Mouse (Mus musculus) induced T-regulatory cell, adult 2 months (primary cell): ENCODE measurements at regions not wholly inside any gene's neighbourhood (a gene's known extent, or its start where the extent isn't known, plus 50 kb on each side); places are given as distances from the start of the nearest gene placed in this dataset.
"Not testable (repeated sequence)": the region's sequence is repeated elsewhere in the genome, so short reads cannot be mapped to it uniquely, and the experiment has no call there.

Source experiments
- DNase-seq: peaks from one replicate; pipeline ENCODE4 v3.0.0-alpha.2; 2012; ENCODE audit warnings: low read depth

- DNase-seq = no peak
These were observed 101.1 kb upstream of the Med13l start for GRCm38 (mm10) chr5:118459391-118459792.

DNA sequence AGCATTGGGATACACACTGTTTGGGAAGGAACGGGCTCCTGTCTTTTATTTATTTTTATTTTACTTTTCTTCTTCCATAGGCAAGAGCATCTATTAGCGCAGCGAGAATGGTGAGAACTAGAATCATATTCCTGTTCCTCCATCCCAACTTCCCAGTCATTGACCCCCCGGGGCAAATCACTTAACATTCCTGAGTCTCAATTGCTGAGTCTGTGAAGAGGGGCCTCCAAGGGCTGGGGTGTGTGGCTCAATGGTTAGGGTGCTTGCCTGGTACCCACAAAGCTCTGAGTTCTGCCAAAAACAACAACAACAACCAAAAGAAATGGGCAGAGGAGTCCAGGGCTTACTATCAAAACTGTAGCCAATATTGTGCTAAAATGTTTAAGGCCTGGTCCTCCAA, 98.5 kb upstream of the Med13l start:
- DNase-seq = no peak

DNA sequence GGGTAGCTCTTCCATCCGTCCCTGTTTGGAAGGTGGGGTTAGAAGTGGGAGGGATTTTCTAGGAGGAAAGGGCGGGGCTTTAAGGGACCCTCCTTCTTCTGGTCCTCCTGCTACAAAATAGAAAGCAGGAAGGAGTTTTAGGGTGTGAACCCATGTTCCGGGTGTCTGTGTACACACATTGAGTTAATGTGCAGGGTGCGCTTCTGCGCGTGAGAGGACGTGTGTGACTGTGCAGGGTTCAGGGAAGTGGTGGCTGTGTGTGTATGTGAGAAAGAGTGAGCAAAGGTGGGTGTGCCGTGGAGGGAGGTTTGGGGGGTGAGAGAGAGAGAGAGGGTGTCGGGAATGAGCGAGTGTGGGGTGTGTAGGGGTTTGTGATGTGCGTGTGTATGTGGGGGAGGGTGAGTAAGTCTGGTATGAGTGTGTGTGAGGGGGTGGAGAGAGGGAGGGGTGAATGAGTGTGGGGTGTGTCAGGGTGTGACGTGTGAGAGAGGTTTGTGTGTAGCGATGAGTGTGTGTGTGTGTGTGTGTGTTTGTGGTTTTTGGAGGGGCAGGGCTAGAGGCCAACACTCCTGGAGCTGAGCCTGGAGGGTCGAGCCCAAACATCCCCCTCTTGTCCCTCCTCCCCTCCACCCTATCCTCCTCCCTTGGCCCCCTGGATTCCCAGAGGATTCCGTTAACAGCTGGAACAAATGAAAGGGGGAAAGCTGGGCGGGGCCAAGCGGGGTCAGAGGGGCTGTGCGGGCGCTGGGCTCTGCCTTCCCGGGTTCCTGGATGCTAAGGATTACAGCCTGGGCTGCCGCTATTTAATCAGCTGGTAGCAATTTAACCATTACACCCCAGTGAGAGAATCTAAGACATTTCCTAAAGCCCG, 95.3 kb upstream of the Med13l start:
- DNase-seq = peak; percentile 82

- DNase-seq = peak; percentile 49
These were observed 94.3 kb upstream of the Med13l start for GRCm38 (mm10) chr5:118465991-118466750.

DNA sequence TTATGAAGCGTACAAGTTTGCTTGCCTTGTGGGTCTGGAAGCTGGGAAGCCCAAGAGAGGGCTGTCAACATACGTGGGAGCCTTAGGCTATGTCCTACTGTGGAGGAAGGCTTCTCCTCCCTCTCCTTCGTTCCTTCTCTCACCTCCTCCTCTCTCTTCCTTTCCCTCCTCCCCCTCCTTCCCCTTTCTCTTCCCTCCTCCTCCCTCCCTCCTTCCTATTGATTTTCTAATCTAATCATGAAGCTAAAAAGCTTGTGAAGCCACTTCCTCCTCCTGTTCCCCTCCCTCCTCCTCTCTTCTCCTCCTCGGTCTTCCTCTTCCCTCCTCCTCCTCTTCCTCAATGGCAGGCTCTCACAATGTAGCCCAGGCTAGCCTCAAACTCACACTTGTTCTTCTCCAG, 91.7 kb upstream of the Med13l start:
- DNase-seq = no peak

DNA sequence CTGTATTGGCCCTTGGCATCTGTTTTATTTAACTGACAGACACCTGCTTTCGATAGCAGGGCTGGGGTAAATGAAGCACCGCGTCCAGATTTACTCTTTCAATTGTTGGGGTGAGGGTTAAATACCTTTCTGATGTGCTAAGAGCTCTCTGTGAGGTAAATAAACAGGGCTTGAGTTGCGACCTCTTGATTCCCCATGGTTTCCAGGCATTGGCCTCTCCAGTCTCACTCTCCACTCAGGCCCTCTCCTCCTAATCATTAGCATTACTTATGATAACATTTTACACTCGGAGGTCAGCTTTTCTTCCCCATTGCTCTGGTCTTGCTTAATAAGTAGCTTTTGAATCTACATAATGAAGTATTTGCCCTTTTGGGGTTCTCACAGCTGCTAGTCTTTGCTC, 88.9 kb upstream of the Med13l start:
- no peak for DNase-seq

GRCm38 (mm10) chr5:118472291-118472690, 88.2 kb upstream of the Med13l start:
- no peak for DNase-seq

DNA sequence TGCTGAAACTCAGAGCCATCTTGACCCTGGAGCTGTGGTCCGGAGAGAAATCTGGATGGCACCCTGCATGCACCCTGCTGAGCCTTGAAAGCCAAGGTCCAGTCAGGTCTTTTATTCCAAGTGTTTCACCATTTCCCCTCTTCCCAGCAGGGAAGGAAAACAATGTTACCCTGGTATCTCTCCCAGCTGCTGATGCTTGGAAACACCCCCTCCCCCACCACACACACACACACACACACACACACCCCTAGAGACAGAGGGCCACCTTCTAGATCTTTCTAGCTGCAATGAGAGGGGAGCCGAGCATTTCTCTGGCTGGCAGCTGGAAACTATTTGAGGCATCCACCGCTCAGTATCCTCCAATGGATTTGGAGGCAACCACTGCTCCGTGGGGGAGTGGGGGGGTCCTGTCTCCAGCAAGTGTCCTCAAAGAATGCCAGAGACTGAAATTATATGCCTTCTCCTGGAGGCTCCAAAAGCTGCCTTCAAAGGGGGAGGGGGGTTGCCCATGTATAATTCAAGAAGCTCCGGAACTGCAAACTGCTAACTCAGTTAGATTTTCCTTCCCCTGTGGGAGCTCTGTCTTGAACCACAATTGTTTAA, 87.2 kb upstream of the Med13l start:
- DNase-seq = no peak

DNA sequence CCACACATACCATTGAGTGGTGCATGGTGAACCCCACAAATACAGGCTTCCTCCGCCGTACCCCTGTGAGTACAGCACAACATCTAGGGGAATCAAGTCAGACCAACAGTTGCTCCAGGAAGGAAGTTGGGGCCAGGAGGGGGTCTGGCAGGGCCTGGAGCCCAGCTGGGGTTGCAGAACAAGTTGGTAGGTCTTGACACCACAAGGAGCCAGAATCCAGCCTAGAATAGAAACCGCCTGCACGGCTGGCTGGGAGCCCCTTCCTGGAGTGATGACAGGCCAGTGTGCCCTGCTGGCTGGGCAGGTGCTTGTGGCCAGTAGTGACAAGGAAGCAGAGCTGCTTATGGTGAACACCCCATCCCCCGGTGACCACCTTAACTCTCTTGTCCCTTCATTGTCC, 83.9 kb upstream of the Med13l start:
- DNase-seq = peak; percentile 40

- DNase-seq = peak; percentile 84
These were observed 83.1 kb upstream of the Med13l start for GRCm38 (mm10) chr5:118477131-118478119.

DNA sequence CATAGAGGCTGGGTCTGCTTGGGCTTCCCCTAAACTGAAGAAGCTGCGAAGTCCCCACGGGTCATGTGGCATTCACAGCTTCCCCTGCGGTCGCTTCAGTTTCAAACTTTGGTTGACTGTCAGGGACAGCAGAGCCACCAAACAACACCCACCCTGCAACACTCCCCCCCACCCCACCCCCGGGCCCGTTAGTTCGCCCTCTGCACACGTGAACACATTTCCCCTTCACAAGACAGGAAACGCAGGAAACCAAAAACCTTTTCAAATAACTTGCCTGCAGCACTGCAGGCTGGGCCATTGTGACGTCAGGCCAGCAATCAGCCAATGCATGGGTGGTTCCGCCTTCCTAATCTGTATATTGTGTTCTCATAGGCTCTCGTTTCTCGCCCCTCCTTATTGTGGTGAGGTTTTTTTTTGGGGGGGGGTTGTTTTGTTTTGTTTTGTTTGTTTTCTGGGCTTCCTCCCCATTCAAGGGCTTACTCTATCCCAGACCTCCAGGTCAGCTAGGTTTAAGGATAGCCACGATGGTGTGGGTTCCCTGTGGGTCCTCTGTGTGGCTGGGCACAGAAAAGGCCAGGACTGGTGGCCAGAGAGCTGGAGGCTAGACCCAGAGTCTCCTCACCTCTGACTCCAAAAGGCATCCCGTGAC, 82.2 kb upstream of the Med13l start:
- peak; percentile 94 for DNase-seq

- DNase-seq = no peak
These were observed 80.5 kb upstream of the Med13l start for GRCm38 (mm10) chr5:118480000-118480399.

GRCm38 (mm10) chr5:118480965-118481793, 79.3 kb upstream of the Med13l start:
- DNase-seq = peak; percentile 57

DNA sequence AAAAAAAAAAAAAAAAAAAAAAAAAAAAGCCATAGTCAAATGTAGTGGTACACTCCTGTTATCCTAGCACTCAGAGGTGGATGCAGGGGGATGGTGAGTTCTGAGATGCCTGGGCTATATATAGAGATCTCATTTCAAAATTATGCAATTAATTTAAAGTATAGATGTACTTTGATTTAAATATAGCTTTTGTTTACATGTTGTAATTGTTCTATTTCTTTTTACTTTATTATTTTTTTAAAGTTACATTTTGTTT, 78.8 kb upstream of the Med13l start:
- no peak for DNase-seq

GRCm38 (mm10) chr5:118482598-118482997, 77.9 kb upstream of the Med13l start:
- DNase-seq = peak; percentile 42

DNA sequence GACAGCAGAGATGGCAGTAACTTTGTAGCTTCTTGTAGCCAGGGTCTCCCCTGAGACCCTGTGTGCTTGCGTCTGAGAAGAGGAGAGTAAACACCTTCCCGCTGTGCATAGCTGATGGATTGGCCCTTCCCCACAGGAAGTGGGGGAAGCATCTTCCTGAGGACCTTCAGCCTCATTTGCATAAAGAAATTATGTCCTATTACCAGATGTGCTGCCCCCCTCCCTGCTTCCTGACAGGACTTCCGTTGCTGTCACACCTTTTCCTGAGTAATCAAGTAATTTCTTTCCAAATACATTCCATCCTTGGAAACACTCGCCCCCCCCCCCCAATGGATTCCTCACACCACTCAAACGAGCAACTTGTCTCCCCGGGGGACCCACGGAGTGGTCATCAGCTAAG, 77.5 kb upstream of the Med13l start:
- DNase-seq = peak; percentile 27

GRCm38 (mm10) chr5:118483532-118483931, 76.9 kb upstream of the Med13l start:
- no peak for DNase-seq

- no peak for DNase-seq
These were observed 75.3 kb upstream of the Med13l start for GRCm38 (mm10) chr5:118485191-118485590.

DNA sequence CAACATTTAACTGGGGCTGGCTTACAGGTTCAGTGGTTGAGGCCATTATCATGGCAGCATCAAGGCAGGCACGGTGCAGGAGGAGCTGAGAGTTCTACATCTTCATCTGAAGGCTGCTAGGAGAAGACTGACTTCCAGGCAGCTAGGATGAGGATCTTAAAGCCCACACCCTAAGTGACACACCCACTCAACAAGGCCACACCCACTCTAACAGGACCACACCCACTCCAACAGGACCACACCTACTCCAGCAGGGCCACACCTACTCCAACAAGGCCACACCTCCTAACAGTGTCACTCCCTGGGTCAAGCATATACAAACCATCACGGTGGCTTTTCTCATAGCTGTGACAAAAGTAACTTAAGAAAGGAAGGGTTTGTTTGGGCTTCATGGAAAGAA, 68.0 kb upstream of the Med13l start:
- DNase-seq = not testable (repeated sequence)

DNA sequence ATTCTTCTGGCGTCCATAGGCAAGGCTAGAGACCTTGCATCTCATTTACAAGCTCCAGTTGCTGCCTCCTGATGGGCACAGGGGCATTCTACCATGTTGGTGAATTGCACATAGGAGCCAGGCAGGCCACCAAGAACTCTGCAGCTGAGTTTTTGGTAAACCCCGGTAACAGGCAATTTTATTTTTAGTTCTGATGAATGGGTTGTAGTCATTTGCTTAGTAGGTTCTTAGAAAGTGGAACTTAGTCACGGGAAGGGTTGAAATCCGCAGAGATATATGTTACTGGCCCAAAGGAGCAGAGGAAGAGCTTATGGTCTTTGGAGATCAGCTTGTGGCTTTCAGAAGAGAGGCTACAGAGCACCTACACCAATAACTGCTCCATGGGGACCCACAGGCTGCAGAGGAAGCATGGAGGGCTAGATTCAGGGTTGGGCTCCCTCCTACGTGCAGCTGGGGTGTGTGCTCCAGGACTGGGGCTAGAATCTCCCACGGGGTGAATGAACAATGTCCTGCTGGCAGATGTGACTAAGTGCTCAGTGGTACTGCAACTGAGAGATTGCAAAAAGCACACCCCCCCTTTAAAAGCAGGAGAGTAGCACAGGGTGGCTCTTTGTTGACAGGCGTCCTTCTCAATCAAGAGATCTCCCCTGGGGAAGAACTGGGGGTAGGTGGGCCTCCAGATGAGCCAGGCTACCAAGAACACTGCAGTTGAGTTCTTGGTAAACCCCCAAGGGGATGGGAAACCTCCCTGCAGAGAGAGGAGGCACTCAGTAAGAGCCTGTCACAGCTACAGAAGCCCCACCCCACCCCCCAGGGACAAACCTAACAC, 65.6 kb upstream of the Med13l start:
- no peak for DNase-seq
